Mouse (Mus musculus): ENCODE measurements around the gene Gm35315. TPM values are rescaled to one million over a fixed set of nuclear protein-coding genes. Genes with fewer than 3 reads are reported as not detected.

Gene Gm35315
- 11.4 and 13.7 TPM in 2 replicates for total RNA-seq (2012; rRNA removed)

DNA sequence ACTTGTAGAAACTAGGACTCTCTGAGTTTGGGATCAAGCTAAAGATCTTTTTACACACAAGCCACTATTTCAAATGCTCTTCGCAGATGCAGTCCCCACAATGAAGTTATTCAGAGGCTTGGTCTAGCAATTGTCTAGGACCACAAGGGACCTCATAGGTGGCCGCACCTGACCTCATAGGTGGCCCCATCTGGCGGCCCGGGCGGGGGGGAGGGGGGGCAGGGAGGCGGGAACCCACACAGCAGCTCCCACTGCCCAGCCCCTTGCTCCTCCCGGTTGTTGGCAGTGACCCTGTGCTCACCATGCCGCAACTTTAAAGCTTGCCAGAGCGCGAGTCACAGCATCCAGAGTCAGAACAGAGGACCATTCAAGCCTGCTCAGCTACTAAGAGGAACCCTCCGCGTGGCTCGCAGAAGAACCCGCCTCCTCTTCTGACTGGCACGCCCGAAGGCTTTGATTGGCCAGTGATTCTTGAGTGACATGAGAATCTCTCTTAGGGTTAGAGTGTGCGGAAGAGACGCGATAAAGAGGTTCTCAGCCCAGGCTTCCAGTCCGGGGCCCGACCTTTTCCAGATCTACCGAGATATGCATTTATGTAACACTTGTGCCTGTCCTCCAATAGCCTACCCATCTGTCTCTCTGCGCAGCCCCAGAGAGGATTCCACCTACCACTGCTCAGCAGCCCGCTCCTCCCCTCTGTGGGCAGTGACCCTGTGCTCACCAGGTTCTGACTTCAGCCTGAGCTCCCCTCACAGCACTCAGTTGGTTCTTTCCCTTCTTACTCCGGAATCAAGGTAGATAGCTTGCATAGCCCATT, at the start of gene Gm35315:
Gm35315 (minus strand) TSS at position 391 of the 817 bp plus-strand sequence.
- Histone ChIP-seq H3K9me3 (ENCODE audit: control insufficient read depth, insufficient read depth, low read depth, low read length) (no peaks in the 10 kb centered on the region), H3K27ac (ENCODE audit: insufficient read depth, low read depth, low read length, poor library complexity, severe bottlenecking) (peak within 1 kb of the TSS; percentile 32; the same call in 1 of the 2 replicates), H3K4me3 (ENCODE audit: insufficient read depth in 1 of 2, low read depth in 1 of 2, low read length in 2 of 2, poor library complexity in 1 of 2, severe bottlenecking in 1 of 2) (peak within 1 kb of the TSS; percentile 67 to 88), H3K9ac (ENCODE audit: insufficient read depth, low read depth, low read length, poor library complexity, severe bottlenecking) (peak within 1 kb of the TSS; percentile 86), H3K4me1 (ENCODE audit: control insufficient read depth in 2 of 2, insufficient read depth in 2 of 2, low read length in 2 of 2, poor library complexity in 1 of 2) (peaks cover 9 to 15% of the 10 kb centered on the region in 2 experiments), H3K36me3 (ENCODE audit: control insufficient read depth, insufficient read depth, low read length, poor library complexity, severe bottlenecking) (no peaks in the 10 kb centered on the region)
- in situ Hi-C loops (cut with MboI; ENCODE audit: low sequenced_read_pairs in 2 of 2, unreplicated experiment in 2 of 2): no loop called here
- peak; percentile 86 for DNase-seq (ENCODE audit: low read depth, low spot score)
- no peak for TF ChIP-seq ZC3H11A (IDR thresholded peaks at IDR 0.05; ENCODE audit: borderline replicate concordance, low read depth, low read length)
- TF ChIP-seq HCFC1 (IDR thresholded peaks at IDR 0.05; ENCODE audit: borderline replicate concordance, insufficient read depth, low read length): 0 out of 2 replicates have a peak, but pooled peaks have one; percentile 45
- peak; percentile 75 for TF ChIP-seq CHD2 (IDR thresholded peaks at IDR 0.05; ENCODE audit: low read depth, low read length)

- H3K36me3 ChIP-seq (ENCODE audit: control insufficient read depth, insufficient read depth, low read length, poor library complexity, severe bottlenecking): peaks cover 3% of the 10 kb centered on the region
- H3K27ac ChIP-seq (ENCODE audit: insufficient read depth, low read depth, low read length, poor library complexity, severe bottlenecking): no peak overlapping the region
- H3K4me3 ChIP-seq (ENCODE audit: insufficient read depth in 1 of 2, low read depth in 1 of 2, low read length in 2 of 2, poor library complexity in 1 of 2, severe bottlenecking in 1 of 2): no peak overlapping the region
- no peak overlapping the region for H3K9ac ChIP-seq (ENCODE audit: insufficient read depth, low read depth, low read length, poor library complexity, severe bottlenecking)
- no peak for DNase-seq (ENCODE audit: low read depth, low spot score)
- no peak for TF ChIP-seq CHD2 (IDR thresholded peaks at IDR 0.05; ENCODE audit: low read depth, low read length)
- no peak for TF ChIP-seq HCFC1 (IDR thresholded peaks at IDR 0.05; ENCODE audit: borderline replicate concordance, insufficient read depth, low read length)
- no peak for TF ChIP-seq MAFK (IDR thresholded peaks at IDR 0.05; ENCODE audit: insufficient read depth, low read depth, low read length)
- peak; percentile 20; the same call in 1 of the 2 replicates for TF ChIP-seq ZC3H11A (IDR thresholded peaks at IDR 0.05; ENCODE audit: borderline replicate concordance, low read depth, low read length)
- TF ChIP-seq ZNF384 (IDR thresholded peaks at IDR 0.05; ENCODE audit: low read depth, low read length): peak; percentile 56; the same call in 1 of the 2 replicates
- no peaks in the 10 kb centered on the region for H3K4me1 ChIP-seq (ENCODE audit: control insufficient read depth in 2 of 2, insufficient read depth in 2 of 2, low read length in 2 of 2, poor library complexity in 1 of 2)
- in situ Hi-C loops (cut with MboI; ENCODE audit: low sequenced_read_pairs in 2 of 2, unreplicated experiment in 2 of 2): no loop called here
- H3K9me3 ChIP-seq (ENCODE audit: control insufficient read depth, insufficient read depth, low read depth, low read length): no peaks in the 10 kb centered on the region
These were observed 48.8 kb upstream of the Gm35315 start for GRCm38 (mm10) chr5:110143007-110143406.

- Histone ChIP-seq H3K4me3 (ENCODE audit: insufficient read depth in 1 of 2, low read depth in 1 of 2, low read length in 2 of 2, poor library complexity in 1 of 2, severe bottlenecking in 1 of 2) (no peak overlapping the region), H3K4me1 (ENCODE audit: control insufficient read depth in 2 of 2, insufficient read depth in 2 of 2, low read length in 2 of 2, poor library complexity in 1 of 2) (no peaks in the 10 kb centered on the region), H3K36me3 (ENCODE audit: control insufficient read depth, insufficient read depth, low read length, poor library complexity, severe bottlenecking) (peaks cover 3% of the 10 kb centered on the region), H3K9me3 (ENCODE audit: control insufficient read depth, insufficient read depth, low read depth, low read length) (no peaks in the 10 kb centered on the region), H3K9ac (ENCODE audit: insufficient read depth, low read depth, low read length, poor library complexity, severe bottlenecking) (no peak overlapping the region), H3K27ac (ENCODE audit: insufficient read depth, low read depth, low read length, poor library complexity, severe bottlenecking) (no peak overlapping the region)
- in situ Hi-C loops (cut with MboI; ENCODE audit: low sequenced_read_pairs in 2 of 2, unreplicated experiment in 2 of 2): no loop called here
- DNase-seq (ENCODE audit: low read depth, low spot score): no peak
- TF ChIP-seq ZC3H11A (IDR thresholded peaks at IDR 0.05; ENCODE audit: borderline replicate concordance, low read depth, low read length): no peak
These were observed 48.1 kb upstream of the Gm35315 start for GRCm38 (mm10) chr5:110142309-110142708.

DNA sequence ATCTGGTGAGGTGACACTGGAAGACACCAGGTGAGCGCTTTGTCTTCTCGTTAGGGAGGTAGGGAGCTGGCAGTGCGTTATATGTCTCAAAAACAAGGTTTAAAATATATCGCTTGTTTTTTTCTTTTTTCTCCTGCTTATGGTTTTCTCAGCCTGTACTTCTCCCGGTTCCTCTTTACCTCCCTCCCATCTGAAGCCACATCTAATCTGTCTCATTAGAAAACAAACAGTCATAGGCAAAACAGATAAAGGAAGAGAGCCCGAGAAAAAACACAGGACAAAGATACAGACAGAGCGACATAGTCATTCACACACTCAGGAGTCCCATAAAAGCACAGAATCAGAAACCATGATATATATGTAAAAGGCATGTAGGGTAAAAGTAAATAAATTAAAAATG, 46.2 kb upstream of the Gm35315 start:
- in situ Hi-C loops (cut with MboI; ENCODE audit: low sequenced_read_pairs in 2 of 2, unreplicated experiment in 2 of 2): no loop called here
- H3K27ac ChIP-seq (ENCODE audit: insufficient read depth, low read depth, low read length, poor library complexity, severe bottlenecking): no peak overlapping the region
- H3K9ac ChIP-seq (ENCODE audit: insufficient read depth, low read depth, low read length, poor library complexity, severe bottlenecking): no peak overlapping the region
- H3K9me3 ChIP-seq (ENCODE audit: control insufficient read depth, insufficient read depth, low read depth, low read length): no peaks in the 10 kb centered on the region
- no peak for DNase-seq (ENCODE audit: low read depth, low spot score)
- no peak for TF ChIP-seq ZNF384 (IDR thresholded peaks at IDR 0.05; ENCODE audit: low read depth, low read length)
- no peak for TF ChIP-seq MAFK (IDR thresholded peaks at IDR 0.05; ENCODE audit: insufficient read depth, low read depth, low read length)
- TF ChIP-seq ZC3H11A (IDR thresholded peaks at IDR 0.05; ENCODE audit: borderline replicate concordance, low read depth, low read length): no peak
- TF ChIP-seq CHD2 (IDR thresholded peaks at IDR 0.05; ENCODE audit: low read depth, low read length): no peak
- TF ChIP-seq HCFC1 (IDR thresholded peaks at IDR 0.05; ENCODE audit: borderline replicate concordance, insufficient read depth, low read length): no peak
- peaks cover 2% of the 10 kb centered on the region for H3K36me3 ChIP-seq (ENCODE audit: control insufficient read depth, insufficient read depth, low read length, poor library complexity, severe bottlenecking)
- no peaks in the 10 kb centered on the region; a peak in 1 of 4 replicates for H3K4me1 ChIP-seq (ENCODE audit: control insufficient read depth in 2 of 2, insufficient read depth in 2 of 2, low read length in 2 of 2, poor library complexity in 1 of 2)
- no peak overlapping the region for H3K4me3 ChIP-seq (ENCODE audit: insufficient read depth in 1 of 2, low read depth in 1 of 2, low read length in 2 of 2, poor library complexity in 1 of 2, severe bottlenecking in 1 of 2)
